Mouse (Mus musculus): ENCODE results near the gene Smyd3.

The Smyd3 gene

DNA sequence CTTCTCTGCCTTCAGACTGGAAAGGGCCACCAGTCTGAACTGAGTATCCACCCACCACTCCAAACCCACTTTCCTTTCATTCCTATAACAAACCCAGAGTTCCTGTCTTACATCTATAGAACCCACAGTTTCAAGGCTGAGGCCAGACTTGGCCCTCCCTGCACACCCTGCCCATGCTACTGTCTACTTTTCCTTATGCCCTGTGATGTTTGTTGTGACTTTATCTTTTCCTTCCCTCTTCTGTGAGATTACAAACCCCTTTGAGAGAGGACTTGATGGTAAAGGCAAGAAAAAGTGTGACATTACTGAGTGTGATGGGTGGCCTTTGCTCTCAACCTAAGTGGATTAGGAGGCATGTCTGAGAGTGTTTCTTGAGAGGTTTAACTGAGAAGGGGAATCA, 504.8 kb downstream of the Smyd3 start:
- no peak for DNase-seq (ENCODE audit: low spot score)

DNA sequence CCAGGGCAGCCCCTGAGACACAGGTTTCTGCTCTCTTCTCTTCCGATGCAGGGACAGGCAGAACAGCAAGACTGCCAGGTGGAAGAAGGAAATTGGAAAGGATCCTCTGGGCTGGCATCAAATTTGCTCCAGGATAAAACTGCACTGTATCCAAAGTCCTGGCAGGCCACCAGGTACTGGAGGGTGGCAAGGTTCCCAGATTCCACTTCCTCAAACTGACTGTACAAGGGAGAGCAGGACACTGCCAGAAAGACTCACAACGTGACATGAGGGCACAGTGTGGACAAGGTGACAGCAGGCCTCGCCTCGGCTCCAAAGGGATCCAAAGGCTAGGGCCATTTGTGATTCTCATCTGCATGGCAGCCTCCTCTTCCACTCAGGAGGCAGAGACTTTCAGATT, 505.6 kb downstream of the Smyd3 start:
- DNase-seq (ENCODE audit: low spot score) = no peak

DNA sequence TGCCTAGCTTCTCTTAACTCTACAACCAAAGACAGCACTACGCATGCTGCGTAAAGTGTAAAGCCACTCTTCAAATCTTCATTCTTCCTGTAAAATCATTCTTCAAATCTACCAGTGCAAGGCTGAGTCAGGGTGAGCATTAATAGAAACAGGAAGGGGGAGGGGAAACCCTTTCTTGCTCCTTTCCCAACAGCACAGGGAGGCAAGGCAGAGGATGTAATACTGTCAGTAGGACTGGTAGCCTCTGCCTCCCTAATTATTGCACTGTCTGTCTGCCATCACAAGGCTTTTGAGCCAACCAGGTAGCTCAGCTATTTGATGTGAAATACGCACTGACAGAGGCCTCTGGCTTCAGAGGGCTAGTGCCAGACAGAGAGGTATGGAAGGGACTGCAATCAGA, 507.1 kb downstream of the Smyd3 start:
- DNase-seq (ENCODE audit: low spot score) = no peak

DNA sequence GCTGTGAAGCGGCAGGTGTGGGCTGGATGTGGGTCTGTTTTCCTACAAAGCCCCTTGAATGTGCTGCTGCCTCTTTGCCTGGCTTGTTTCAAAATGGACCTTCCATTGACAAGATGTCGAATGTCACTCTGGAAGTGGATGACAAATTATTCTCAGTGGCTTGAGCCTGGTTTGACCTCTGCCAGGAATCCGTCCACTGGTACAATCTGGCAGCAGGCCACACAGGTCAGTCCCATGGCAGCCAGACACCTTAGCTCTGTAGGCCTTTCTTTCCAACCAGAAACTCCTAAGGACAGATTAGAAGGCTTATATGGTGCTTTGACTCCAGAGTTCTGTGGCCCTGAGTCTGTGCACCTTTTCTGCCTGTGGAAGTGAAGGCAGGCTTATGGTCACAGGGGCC, 507.9 kb downstream of the Smyd3 start:
- DNase-seq (ENCODE audit: low spot score) = no peak

DNA sequence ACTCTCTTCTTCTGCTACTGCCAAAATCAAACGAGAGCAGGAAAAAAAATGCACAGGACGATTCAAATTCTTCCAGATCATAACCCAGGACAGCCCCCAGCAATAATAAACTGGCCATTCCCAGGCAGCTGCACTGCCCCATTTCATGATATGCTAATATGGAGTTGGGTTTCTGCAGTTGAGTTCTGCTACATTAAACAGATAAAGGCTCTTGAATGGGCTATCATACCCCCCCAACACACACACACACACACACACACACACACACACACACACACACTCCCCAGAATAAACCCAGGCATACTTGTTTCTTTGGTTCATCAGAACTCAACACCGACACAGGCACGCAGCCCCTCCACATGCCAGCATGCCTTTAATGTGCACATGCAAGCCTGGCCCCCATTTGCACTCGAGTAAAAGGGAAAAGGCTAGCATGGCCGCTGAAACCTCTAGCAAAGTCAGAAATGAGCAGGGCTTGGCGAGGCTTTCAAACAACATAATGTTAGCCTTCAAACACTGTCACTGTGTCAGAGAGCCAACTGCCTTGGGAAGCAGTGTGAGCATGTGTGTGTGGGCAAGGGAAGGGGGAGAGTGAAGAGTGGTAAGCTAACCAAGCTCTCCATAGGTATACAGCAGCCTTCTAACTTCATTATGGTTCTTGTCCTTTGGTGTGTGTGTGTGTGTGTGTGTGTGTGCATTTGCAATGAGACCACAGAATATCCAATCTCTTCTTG, 513.5 kb downstream of the Smyd3 start:
- DNase-seq (ENCODE audit: low spot score) = no peak

DNA sequence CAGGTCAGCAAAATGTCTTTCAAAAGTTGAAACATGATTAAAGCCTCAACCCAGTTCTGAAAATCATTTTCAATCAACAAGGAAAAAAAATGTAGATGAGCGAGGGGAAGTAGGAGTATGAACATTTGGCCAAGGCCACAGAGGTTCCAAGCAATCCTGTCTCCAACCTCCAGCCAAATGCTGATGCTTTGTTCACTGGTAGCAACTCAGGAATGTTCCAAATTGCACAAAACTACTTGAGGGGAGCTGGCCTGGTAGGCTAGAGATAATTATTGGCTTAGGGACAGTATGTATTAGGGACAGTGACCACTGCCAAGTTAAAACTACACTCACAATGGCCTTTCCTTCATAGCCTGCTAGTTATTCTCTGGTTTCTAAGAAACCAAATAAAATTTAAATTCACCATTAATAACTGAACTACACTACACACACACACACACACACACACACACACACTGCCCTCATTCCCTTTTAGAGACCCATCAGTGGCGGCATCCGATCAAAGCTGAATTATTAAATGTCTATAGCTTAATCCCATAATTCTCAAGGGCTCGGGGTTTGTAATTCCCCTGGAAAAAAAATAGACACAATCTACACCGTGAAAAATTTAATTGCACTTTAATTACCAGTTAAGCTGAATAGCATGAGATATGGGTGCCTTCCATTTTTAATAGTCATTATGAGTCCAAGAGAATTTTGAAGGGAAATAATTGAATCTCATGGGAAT, 514.3 kb downstream of the Smyd3 start:
- no peak for DNase-seq (ENCODE audit: low spot score)

DNA sequence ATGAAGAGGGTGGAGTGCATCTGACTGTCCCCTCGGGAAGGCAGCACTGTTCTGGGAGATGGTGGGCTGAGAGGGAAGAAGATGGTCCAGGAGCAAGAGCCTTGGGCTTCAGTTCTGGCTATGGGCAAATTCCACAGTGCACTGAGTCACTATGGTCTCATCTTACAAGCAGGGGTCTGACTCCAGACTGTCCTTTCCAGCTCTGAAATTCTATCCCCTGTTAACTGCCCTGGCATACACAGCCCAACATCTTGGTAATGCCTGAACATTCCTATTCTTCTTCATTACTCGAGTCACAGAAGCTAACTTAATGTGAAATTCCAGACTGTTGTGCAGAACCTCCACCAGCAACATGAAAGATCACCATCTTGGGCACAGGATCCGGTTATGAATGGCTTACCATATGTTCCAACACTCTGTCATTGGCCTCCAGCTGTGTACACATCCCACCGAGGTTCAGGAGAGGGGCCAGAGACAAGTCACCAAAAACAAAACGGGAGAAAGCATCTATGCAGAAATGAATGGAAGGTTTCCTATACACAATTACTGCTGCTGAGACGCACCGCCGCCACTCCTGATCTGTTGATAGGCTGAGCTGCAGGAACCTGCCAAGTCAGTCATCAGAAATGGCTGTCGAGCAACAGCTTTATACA, 517.8 kb downstream of the Smyd3 start:
- no peak for DNase-seq (ENCODE audit: low spot score)

DNA sequence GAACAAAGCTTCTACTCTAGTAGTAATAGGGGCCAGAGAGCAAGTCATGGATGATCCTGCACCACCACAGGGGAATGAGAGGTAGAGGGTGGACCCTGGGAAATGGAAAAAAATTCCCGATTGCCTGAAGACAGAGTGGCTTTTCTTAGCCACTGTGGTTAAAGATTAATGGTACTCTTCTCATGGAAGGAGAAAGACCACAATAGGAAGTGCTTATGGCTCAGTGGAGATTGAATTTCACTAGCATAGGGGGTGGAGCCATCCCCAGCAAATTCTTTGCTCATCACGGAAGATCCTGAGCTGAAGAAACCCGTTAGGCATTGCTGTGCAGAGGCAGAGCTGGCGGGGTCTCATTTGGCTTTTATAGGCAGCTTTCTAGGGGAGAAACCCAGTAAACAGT, 520.0 kb downstream of the Smyd3 start:
- no peak for DNase-seq (ENCODE audit: low spot score)

DNA sequence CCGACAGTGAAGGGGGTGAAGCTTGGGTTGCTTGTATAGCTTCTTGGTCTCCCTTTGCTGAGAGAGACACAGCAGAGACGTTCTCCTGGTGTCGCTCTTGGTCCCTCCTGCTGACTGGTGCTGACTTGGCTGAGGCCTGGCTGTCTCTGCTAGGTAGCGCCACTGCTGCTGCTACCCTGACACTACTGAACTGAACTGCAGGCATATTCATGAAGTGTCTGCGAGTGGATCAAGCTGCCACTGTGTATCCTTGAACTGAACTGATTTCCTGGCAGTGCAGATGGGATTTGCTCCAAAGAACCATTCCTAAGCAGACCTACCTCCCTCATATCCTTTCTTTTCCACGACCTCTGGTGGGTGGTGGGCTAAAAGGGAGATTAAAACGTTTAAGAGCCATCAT, 523.6 kb downstream of the Smyd3 start:
- no peak for DNase-seq (ENCODE audit: low spot score)

DNA sequence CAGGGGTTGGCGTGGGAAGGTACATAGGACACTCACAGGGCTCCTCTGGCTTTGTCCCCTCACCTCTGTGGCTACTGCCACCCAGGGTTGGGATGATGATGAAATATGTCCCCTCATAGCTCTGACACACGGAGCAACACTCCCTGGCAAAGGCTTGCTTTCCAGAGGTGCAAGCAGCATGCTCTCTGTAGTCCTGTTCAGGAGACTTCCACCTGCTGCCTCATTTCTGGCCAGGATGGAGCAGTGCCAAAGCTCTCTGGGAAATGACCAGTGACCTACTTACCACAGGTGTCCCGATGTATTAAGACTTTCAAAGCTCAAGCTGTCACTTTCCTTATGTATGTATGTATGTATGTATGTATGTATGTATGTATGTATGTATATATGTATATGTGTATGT, 525.3 kb downstream of the Smyd3 start:
- DNase-seq (ENCODE audit: low spot score) = no peak

DNA sequence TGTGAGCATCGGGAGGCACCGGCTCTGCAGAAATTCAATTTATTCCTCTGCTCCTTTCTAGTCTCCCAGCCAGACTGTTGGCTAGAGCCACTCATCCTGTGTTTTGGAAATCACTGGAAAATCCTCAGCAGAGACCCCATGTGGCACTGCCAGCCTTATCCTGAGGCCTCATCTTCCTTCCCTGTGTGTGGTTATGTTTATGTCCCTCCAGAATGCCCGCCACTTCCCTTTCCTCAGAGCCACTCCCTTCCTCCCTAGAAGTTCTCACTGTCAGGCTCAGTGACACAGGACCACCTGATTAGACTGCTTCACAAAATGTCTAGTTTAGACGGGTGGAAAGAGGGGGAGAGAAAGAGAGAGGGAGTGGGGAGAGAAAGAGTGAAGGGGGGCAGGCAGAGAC, 526.4 kb downstream of the Smyd3 start:
- DNase-seq (ENCODE audit: low spot score) = no peak

DNA sequence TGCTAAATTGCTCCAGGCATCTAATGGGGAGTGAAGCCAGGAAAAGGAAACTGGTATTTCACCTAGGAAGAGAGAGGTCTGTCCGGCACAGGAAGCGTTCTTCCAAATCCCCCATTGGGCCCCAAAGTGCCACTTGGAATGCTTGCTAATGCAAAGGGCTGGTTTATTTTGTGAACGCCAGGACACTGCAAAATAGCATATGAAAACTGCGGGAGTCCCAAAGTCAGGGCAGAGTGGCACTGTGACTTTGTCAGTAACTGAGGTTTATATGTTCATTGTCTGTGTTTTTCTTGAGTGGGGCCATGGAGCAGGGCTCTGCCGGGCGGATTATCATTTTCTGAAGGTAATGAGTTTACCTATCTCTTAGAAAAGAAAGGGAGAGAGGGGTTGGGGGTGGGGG, 526.8 kb downstream of the Smyd3 start:
- DNase-seq (ENCODE audit: low spot score) = no peak

DNA sequence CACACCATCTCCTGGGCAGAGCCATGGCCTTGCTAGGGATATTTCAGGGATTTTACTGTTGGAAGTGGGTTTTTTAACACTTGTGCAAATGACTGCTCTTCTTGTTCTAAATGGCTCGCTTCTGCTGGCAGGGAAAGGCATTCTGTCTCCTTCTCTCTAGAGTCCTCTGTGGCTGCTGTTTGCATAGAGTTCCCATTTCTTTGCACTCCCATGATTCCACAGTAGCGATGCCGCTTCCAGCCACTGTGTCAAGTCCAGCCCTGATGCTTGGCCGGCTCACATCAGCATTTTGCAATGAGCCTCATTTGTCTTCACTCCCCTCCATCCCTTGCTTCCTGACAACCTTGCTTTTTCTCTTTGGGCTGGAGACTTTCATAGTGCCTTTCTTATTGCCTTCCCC, 528.4 kb downstream of the Smyd3 start:
- DNase-seq (ENCODE audit: low spot score) = no peak

DNA sequence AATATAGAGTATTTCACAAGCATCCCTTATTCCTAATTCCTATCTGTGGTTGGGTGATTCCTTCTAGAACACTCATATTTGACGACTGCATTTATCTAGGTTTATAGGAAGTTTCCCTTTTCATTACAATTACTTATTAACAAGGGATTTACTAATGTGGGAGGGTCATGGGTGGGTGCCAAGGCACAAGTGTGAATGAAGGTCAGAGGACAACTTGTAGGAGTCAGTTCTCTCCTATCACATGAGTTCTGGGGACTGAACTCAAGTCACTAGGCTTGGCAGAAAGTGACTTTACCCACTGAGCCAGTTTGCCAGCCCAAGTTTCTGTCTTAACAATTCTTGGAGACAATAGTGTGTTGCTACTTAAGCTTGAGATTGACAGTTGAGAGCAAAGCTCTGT, 529.7 kb downstream of the Smyd3 start:
- no peak for DNase-seq (ENCODE audit: low spot score)

DNA sequence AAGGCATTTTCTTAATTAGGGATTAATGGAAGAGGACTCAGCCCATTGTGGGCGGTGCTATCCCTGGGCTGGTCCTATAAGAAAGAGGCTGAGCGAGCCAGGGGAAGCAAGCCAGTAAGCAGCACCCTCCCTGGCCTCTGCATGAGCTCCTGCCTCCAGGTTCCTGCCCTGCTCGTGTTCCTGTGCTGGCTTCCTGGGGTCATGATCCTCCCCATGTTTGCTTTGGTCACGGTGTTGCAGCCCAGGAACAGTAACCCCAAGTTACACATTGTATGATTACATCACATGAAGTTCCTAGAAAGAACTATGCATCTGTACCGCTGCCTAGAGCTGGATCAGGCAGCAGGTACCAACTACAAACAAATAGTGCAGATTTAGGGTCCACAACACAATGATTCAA, 536.2 kb downstream of the Smyd3 start:
- DNase-seq (ENCODE audit: low spot score) = no peak

DNA sequence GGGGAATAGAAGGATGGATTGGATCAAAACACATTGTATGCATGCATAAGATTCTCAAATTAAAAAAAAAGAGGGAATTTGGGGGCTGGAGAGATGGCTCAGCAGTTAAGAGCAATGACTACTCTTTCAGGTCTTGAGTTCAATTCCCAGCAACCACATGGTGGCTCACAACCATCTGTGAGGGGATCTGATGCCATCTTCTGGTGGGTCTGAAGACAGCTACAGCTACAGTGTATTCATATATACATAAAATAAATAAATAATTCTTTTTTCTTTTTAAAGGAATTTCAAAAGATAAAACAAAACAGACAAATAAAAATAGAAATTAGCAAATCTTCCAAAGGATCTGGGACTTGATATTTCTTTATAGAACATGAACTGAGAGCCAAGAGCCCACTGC, 537.7 kb downstream of the Smyd3 start:
- DNase-seq (ENCODE audit: low spot score) = no peak

DNA sequence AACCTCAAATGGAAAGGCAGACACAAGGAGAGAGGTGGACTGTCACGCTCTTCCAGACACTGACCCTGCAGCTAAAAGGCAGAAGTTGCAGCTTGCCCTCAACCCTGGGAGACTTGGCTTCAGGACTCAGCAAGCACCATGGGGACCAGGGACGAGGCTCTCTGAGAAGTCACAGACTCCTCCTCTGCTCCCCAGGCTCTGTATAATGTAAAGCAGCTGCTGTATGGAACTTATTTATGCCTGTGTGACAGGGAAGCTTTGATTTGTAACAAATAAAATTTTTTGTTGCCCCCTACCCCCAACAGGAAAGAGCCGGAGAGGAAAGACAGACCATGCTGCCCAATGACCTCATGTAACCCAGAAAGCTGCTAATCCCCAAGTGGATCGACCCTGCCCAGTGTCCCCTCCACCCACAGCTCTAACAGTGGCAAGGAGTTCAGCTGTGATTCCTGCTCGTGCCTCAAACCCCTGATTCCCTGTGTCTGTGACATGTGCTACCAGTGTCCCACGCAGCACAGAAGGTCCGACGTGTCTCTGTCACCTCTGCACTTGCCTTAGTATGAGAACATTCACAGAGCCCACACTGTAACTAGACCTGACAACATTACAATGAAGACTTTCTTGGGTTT, 539.1 kb downstream of the Smyd3 start:
- DNase-seq (ENCODE audit: low spot score) = no peak

DNA sequence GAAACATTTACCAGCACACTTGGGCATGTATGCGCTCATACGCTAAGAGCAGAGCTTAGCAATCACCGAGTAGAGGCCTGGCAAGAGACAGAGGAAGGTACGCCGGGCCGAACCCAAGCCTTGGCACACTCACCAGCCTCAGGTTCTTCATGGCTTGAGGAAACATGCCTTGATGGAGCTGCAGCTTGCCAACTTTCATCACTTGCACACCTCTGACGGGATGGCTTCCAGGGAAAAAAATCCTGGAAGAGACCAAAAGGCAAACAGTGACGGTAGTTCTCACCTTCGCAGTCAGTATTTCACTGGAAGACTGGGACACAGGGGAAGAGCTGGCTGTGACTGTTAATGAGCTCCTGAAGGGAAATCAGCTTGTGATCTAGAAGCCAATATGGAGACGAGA, 545.8 kb downstream of the Smyd3 start:
- DNase-seq (ENCODE audit: low spot score) = no peak

DNA sequence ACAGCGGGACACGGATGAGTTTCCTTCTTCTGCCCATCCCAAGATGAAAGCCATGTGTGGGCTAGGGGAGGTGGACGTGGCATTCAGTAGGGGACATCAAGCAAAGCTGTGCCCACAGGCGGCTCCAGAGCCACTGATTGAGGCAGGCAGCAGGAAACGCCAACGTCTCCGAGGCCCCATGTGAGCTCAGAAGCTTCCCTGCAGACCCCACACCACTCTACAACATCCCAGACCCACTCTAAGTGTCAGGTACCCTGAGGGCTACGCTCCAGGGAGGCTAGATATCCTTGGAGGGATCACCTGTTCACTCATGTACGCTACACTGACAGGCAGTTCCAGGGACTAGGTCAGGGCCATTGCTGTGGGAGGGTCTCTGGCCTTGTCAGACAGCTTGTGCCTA, 556.2 kb downstream of the Smyd3 start:
- DNase-seq (ENCODE audit: low spot score) = no peak

DNA sequence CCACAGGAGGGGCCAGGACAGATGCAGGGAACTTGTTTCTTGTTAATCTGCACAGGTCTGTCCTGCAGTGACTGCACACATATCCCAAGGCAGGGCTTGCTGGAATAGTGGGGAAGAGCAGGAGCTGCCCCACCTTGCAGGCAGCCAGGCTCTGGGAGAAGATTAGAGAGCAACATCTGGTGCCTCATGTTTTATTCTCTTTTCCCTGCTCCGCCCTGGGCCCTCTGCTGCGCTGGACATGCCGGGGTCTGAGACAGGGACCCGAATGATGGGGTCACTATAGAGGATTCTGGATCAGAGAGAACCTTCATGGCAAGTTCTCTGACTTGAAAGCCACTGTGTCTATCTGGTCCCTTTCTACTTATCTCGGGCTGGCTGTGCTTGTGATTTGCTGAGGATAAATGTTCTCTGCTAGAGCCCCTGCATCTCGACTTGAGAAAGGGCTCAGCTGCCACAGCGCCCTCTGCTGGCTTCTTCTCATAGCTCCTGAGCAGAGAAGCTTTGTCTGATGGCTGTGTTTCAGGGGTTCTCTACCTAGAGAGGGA, 557.8 kb downstream of the Smyd3 start:
- peak; percentile 53 for DNase-seq (ENCODE audit: low spot score)

DNA sequence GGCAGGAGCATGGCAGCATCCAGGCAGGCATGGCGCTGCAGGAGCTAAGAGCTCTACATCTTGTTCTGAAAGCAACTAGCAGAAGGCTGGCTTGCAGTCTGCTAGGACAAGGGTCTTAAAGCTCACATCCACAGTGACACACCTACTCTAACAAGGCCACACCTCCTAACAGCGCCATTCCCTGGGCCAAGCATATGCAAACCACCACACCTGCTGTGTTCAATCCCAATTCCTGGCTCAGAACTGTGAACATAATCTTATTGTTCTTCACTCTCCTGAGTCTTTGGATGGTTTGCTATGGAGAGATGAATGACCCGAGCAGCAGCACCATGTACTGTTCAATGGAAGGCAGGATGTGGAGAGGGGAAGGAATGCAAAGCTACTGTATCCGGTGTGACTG, 559.2 kb downstream of the Smyd3 start:
- DNase-seq (ENCODE audit: low spot score) = no peak

DNA sequence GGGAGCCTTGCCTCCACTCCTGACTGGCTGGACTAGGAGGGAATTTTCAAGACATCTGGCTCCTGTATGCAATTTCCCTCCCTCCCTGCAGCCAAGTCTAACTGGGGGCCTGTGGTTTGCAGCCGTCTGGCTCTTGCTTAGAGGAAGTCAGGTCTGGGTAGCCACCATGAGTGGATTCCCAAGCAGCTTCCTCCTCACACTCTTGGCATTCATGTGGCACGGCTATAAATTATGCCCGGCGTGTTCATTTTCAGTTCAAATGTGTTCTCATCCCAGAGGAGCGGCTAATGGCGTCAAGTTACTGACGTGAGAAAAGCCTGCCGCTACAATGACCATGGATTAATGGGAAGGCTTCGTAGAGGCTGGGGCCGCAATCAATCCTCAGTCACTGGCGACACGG, 564.9 kb downstream of the Smyd3 start:
- DNase-seq (ENCODE audit: low spot score) = no peak

Data from c-Kit-positive CD71-positive TER-119-positive erythroid progenitor cells, embryonic 14.5 days (primary cell).